Mouse (Mus musculus) heart, embryonic 14.5 days (tissue): ENCODE measurements at regions not wholly inside any gene's neighbourhood (a gene's known extent, or its start where the extent isn't known, plus 50 kb on each side); places are given as distances from the start of the nearest gene placed in this dataset.
"Not testable (repeated sequence)": the region's sequence is repeated elsewhere in the genome, so short reads cannot be mapped to it uniquely, and the experiment has no call there.

ENCODE experiments used
- ATAC-seq: fragments of 200-750 bp; cut with Nextera tagmentation; 2 replicates; pipeline ENCODE4 v1.8.0; 2017; ENCODE audit warnings: low read depth, moderate TSS enrichment; ENCODE audit not compliant: insufficient number of reproducible peaks, insufficient read depth, low FRiP score
- H3K27ac ChIP-seq, 2 experiments: fragments of 200-500 bp in 1 of 2; fragments of 300-500 bp in 1 of 2; sonication (generic) in 1 of 2; replicated peaks in 1 of 2; 2 replicates each; pipeline ENCODE4 v1.5.1; 2012 to 2014; ENCODE audit warnings: low read depth in 2 of 2, low read length in 2 of 2, control low read depth in 1 of 2, mild to moderate bottlenecking in 1 of 2, mixed read lengths in 1 of 2; ENCODE audit not compliant: control insufficient read depth in 1 of 2, insufficient read depth in 1 of 2
- H3K27me3 ChIP-seq: fragments of 300-500 bp; sonication (generic); 2 replicates; pipeline ENCODE4 v1.6.1; 2014; ENCODE audit warnings: mild to moderate bottlenecking, low read length, control low read depth; ENCODE audit not compliant: control insufficient read depth, insufficient read depth
- H3K36me3 ChIP-seq: fragments of 300-500 bp; sonication (generic); 2 replicates; pipeline ENCODE4 v1.6.1; 2014; ENCODE audit warnings: mild to moderate bottlenecking, control low read depth, low read length, mixed read lengths; ENCODE audit not compliant: control insufficient read depth, insufficient read depth
- H3K4me1 ChIP-seq, 2 experiments: fragments of 200-500 bp in 1 of 2; fragments of 300-500 bp in 1 of 2; sonication (generic) in 1 of 2; 2 replicates each; pipeline ENCODE4 v1.6.1; 2012 to 2014; ENCODE audit warnings: low read length in 2 of 2, control low read depth in 1 of 2, mixed read lengths in 1 of 2; ENCODE audit not compliant: control insufficient read depth in 2 of 2, insufficient read depth in 2 of 2
- H3K4me2 ChIP-seq: fragments of 300-500 bp; sonication (generic); 2 replicates; pipeline ENCODE4 v1.6.1; 2014; ENCODE audit warnings: mild to moderate bottlenecking, low read length
- H3K4me3 ChIP-seq, 2 experiments: fragments of 200-500 bp in 1 of 2; fragments of 300-500 bp in 1 of 2; sonication (generic) in 1 of 2; 2 replicates each; pipeline ENCODE4 v1.5.1; 2012 to 2014; ENCODE audit warnings: low read length in 2 of 2, mild to moderate bottlenecking in 2 of 2, control low read depth in 1 of 2, low read depth in 1 of 2, moderate library complexity in 1 of 2; ENCODE audit not compliant: control insufficient read depth in 1 of 2, insufficient read depth in 1 of 2
- H3K9ac ChIP-seq: fragments of 300-500 bp; sonication (generic); 2 replicates; pipeline ENCODE4 v1.6.1; 2014; ENCODE audit warnings: mild to moderate bottlenecking, low read length
- H3K9me3 ChIP-seq: fragments of 300-500 bp; sonication (generic); 2 replicates; pipeline ENCODE4 v1.6.1; 2016; ENCODE audit warnings: low read length, control low read depth; ENCODE audit not compliant: control insufficient read depth
- WGBS: fragments of 180-500 bp; shearing (Covaris S2); extraction: QIAGEN DNeasy Blood & Tissue Kit; methylation state at CpG from one replicate; pipeline ENCODE4 v1.1.7; 2014; 5-methylcytosine and 5-hydroxymethylcytosine counted together

DNA sequence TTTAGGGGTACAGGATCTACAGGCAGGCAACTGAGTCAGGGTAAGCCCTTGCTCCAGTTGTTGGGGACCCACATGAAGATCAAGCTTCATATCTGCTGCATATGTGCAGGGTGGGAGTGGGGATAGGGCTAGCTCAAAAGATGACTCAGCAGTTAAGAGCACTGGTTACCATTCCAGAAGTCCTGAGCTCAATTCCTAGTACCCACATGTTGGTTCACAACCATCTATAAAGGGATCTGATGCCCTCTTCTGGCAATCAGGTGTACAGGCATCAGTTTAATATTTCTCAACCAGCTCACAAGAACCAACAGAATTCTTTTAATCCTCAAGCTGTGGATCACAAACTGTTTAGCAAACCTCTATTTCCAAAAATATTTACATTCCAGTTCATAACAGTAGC is 1092.9 kb upstream of the 1700008P02Rik start:
- Histone ChIP-seq H3K36me3 (no peaks in the 10 kb centered on the region), H3K27me3 (no peaks in the 10 kb centered on the region), H3K4me3 (no peak overlapping the region), H3K4me1 (no peaks in the 10 kb centered on the region), H3K4me2 (no peak overlapping the region), H3K27ac (no peak overlapping the region), H3K9me3 (no peaks in the 10 kb centered on the region), H3K9ac (no peak overlapping the region)
- ATAC-seq = no peak

DNA sequence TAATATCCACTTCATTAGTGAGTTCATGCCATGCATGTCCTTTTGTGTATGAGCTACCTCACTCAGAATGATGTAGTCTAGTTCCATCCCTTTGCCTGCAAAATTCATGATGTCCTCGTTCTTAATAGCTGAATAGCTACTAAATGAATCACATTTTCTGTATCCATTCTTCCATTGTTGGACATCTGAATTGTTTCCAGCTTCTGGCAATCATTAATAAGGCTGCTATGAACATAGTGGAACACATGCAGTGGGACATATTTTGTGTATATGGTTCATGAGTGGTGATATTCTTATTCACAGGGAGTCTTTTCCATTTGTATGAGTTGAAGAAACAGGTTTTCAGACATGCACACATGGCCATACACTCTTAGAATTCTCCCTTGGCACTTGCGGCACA is 1092.2 kb upstream of the 1700008P02Rik start:
- no peak overlapping the region for H3K9ac ChIP-seq
- H3K27me3 ChIP-seq = no peaks in the 10 kb centered on the region
- H3K4me2 ChIP-seq = no peak overlapping the region
- WGBS = 78% methylated on average over 2 of the region's 2 CpGs
- H3K4me1 ChIP-seq = no peaks in the 10 kb centered on the region
- H3K4me3 ChIP-seq = no peak overlapping the region
- ATAC-seq = no peak
- H3K27ac ChIP-seq = no peak overlapping the region
- H3K9me3 ChIP-seq = no peaks in the 10 kb centered on the region
- H3K36me3 ChIP-seq = no peaks in the 10 kb centered on the region

DNA sequence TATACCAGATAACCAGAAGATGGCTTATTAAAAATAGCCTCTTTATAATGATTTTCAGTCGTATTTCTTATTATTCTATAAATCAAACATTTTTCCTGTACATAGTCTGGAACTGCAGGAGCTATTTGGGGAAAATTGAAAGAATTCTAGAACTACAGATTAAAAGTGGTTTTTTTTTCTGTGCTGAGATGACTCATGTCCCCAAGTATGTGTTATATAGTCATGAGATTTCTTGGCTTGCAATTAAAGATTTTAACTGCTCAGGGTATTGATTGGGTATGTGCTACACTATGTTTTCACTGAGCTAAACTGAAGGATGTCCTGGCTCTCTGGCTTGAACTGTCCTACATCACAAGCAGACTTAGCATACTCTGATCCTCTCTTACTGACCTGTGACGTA is 1088.4 kb upstream of the 1700008P02Rik start:
- Histone ChIP-seq H3K4me3 (no peak overlapping the region), H3K36me3 (no peaks in the 10 kb centered on the region), H3K9ac (no peak overlapping the region), H3K27me3 (no peaks in the 10 kb centered on the region), H3K4me2 (no peak overlapping the region), H3K9me3 (no peaks in the 10 kb centered on the region), H3K4me1 (no peaks in the 10 kb centered on the region), H3K27ac (no peak overlapping the region)
- no peak for ATAC-seq
- 51% methylated on average over 2 of the region's 2 CpGs for WGBS

DNA sequence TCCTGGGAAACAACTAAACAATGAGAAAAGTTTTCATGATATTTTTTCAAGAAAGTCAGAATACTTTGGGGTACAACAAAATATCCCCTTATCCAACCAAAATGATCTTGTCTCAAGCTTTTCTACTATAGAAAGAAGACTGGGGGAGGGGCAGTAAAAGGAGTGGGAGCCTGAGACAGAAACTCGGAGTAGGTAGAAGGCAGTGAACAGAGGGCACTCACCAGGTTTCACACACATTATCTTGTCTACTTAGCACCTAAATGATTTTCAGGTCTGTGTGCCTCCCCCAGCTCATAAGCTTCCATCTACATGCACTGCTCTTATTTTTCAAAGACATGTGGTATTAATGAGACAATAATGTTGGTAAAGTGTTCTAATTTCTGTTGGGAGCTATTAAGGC is 1063.3 kb upstream of the 1700008P02Rik start:
- no peaks in the 10 kb centered on the region for H3K9me3 ChIP-seq
- no peak for ATAC-seq

DNA sequence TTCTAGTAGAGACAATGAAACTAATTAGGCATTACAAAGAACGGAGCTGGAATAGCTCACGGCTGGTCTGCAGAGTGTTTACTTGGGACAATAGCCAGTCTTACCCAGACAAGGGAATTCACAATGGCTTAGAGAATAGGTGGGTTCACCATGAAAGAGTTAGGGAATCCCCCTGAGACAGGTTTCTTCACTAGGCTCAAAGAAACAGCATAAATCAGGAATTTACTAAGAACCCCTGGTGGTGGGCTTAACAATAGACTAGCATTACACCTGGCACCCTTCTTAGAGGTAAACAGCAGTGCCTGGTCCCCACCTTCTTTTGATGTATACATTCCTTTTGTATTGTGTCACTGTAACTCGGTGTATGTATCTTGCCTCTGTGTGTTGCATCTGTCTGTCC is 1062.6 kb upstream of the 1700008P02Rik start:
- not testable (repeated sequence) for H3K9ac ChIP-seq, H3K27me3 ChIP-seq, ATAC-seq, H3K4me2 ChIP-seq, H3K4me1 ChIP-seq, H3K36me3 ChIP-seq, H3K4me3 ChIP-seq, H3K9me3 ChIP-seq, H3K27ac ChIP-seq
- 74% methylated on average over 3 of the region's 3 CpGs for WGBS

More for the DNA sequence above, 1063.3 kb upstream of the 1700008P02Rik start:
- H3K4me2 ChIP-seq = no peak overlapping the region
- H3K4me3 ChIP-seq = no peak overlapping the region
- H3K9ac ChIP-seq = no peak overlapping the region
- no peaks in the 10 kb centered on the region for H3K4me1 ChIP-seq
- no peaks in the 10 kb centered on the region for H3K36me3 ChIP-seq
- H3K27me3 ChIP-seq = no peaks in the 10 kb centered on the region
- WGBS = 80% methylated on average over 1 of the region's 1 CpGs
- H3K27ac ChIP-seq = no peak overlapping the region

DNA sequence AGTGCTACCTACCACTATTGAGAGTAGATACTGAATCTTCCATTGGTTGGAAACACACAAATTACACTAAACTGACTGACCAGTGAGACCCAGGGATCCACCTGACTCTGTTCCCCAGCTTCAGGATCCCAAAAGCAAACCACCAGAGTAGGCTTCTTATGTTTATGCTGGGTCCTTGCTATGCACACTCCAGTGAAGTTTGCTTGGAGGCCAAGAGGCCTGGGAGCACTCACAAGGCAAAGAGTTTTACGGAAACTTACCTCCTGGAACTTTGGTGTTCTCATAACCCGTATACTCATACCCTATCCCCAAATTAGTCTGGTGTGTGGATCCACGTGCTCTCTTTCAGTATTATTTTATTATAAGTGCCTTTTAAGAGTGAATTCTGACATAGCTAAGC is 1062.1 kb upstream of the 1700008P02Rik start:
- no peaks in the 10 kb centered on the region for H3K9me3 ChIP-seq
- no peak overlapping the region for H3K4me2 ChIP-seq
- H3K36me3 ChIP-seq = no peaks in the 10 kb centered on the region
- H3K9ac ChIP-seq = no peak overlapping the region
- no peaks in the 10 kb centered on the region for H3K4me1 ChIP-seq
- H3K27me3 ChIP-seq = no peaks in the 10 kb centered on the region
- ATAC-seq = no peak
- no peak overlapping the region for H3K27ac ChIP-seq
- no peak overlapping the region for H3K4me3 ChIP-seq
- 78% methylated on average over 3 of the region's 3 CpGs for WGBS

DNA sequence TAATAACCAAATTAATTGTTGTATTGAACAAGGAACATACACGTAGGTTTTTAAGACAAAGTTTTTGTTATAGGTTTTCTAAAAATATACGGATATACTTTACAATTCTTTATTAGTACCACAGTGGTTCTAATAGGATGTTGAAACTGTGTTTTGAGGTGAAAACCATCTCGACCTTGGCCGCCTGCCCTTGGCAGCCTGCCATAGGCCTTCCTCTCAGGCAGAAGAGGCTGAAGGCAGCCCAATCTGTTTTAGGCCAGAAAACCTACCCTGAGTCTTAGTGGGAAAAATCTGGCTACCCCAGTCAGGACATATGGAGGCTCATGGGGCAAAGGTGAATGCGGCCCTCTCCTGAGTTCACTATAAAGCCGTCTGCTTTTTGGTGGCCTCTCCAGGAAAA is 1049.7 kb upstream of the 1700008P02Rik start:
- Histone ChIP-seq H3K9me3 (0 out of 2 replicates have a peak, but pooled peaks cover 3% of the 10 kb centered on the region), H3K4me3 (no peak overlapping the region), H3K36me3 (no peaks in the 10 kb centered on the region), H3K27ac (no peak overlapping the region), H3K4me2 (no peak overlapping the region), H3K9ac (no peak overlapping the region), H3K4me1 (no peaks in the 10 kb centered on the region), H3K27me3 (no peaks in the 10 kb centered on the region)
- WGBS = 77% methylated on average over 6 of the region's 6 CpGs
- ATAC-seq = no peak

DNA sequence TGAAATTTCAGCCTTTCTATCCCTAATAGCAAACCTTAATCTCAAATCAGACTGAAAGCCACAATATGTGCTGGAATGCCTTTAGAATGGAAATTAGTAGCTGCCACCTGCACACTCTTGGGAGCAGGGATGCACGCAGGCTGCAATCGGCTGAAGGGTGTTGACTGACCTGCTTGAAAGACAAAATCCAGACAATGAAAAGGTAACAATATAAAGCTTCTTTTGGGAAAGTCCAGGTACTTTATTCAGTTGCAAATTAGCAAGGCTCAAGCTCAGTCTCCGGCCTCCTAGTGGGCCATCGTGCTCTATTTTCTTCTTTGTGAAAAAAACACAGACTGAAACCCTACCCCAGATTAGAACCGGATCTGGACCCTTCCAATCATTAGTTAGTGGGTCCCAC is 1047.6 kb upstream of the 1700008P02Rik start:
- H3K4me2 ChIP-seq, H3K4me1 ChIP-seq, H3K4me3 ChIP-seq, ATAC-seq, H3K36me3 ChIP-seq, H3K9ac ChIP-seq, H3K27ac ChIP-seq, H3K27me3 ChIP-seq, H3K9me3 ChIP-seq: not testable (repeated sequence)
- 79% methylated on average over 5 of the region's 5 CpGs for WGBS
